Mouse (Mus musculus): ENCODE measurements around the gene Kif21a. TPM values are rescaled to one million over a fixed set of nuclear protein-coding genes. Genes with fewer than 3 reads are reported as not detected.

Kif21a gene
- not detected for polyA plus RNA-seq (2017; shearing (Covaris generic))

DNA sequence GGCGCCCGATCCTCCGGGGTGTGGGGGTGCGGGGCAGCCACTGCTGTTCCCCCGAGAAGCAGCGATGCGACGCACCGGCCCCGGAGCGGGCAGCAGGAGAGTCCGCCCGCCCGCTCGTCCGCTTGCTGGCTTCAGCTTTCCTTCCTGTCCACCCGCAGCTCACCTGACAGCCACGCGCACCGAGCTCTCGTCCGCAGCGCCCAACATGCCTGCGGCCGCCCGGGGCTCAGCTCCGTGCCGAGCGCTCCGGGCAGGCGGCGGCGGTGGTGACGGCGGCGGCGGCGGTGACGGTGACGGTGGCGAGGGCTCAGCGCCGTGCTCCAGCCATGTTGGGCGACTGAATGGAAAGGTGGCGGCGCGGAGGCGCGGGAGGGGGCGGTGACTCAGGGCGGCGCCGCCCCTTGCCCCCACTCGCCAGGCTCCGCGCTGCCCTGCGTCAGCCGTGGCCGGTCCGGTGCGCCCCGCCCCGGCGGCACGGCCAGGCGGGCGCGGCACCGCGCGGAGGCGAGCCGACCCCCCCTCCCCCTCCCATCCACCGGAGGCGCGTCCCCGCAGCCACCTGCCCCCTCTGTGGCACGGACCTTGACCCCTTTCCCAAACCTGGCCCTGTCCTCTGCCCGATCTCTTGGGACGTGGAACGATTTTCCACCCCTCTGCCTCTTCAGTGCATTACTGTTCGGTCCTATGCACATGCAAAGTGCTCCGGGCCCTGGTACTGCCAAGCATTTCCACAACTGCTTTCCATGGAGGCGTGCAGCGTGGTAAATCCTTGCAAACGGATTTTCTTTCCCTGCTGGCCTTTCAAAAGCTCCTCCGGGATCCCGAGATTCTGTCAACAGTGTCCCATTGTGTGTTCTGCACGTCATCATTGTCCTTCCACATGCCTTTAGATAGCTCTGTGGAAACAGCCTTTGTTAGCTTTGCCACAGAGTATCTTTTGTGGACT is at the start of gene Kif21a:
TSS of gene Kif21a (minus strand) at position 453 of the 946 bp plus-strand sequence.
- ATAC-seq, result no peak

DNA sequence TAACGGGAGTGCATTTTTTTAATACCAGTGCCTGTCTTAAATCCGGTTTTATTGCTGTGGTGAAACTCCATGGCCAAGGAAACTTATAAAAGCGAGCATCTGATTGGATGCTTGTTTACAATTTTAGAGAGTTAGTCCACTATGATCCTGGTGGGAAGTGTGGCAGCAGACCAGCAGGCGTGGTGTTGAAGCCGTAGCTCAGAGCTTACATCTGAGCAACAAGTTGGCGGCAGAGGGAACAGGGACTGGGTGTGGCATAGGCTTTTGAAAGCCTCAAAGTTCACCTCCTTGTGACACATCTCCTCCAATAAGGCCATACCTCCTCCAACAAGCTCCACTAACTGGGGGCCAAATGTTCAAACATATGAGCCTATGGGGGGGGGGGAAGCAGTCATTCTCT is 46.9 kb upstream of the Kif21a start:
- no peak for ATAC-seq

DNA sequence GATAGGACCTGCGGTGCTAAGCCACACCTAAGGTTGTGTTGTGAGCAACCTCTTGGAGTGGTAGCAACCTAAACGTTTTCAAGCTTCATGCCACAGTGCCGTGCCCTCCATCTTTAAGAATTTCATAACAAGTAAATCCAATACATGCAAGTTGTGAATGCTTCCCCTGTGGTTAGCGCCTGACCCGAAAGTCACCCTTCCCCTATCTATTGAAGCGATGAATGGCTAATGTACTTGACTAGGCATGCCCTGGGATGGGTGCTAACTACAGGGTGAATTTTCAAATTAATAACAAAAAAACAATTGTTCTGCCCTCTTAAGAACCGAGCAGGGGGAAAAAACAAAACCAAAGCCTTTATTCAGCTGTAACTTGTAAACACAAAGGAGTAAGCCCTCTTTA is 39.7 kb upstream of the Kif21a start:
- ATAC-seq, result no peak

DNA sequence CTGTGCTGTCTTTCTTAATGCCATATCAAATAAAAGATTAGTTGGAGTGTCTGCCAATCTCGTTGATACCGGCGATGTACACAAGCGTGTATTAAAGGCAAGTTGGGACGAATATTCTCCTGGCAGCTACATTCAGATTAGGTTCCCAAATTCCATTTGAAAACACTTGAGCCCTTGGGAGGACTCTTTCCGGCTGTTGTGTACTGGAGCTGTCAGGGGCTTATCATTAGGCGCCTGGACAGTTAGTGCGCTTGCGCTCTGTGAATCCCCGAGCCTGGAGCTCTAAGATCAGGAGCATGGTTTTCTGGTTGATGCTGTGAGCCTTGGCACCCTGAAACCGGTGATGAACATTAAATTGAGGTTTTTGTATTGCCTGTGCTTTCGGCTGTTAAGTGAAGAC is 38.3 kb upstream of the Kif21a start:
- no peak for ATAC-seq

DNA sequence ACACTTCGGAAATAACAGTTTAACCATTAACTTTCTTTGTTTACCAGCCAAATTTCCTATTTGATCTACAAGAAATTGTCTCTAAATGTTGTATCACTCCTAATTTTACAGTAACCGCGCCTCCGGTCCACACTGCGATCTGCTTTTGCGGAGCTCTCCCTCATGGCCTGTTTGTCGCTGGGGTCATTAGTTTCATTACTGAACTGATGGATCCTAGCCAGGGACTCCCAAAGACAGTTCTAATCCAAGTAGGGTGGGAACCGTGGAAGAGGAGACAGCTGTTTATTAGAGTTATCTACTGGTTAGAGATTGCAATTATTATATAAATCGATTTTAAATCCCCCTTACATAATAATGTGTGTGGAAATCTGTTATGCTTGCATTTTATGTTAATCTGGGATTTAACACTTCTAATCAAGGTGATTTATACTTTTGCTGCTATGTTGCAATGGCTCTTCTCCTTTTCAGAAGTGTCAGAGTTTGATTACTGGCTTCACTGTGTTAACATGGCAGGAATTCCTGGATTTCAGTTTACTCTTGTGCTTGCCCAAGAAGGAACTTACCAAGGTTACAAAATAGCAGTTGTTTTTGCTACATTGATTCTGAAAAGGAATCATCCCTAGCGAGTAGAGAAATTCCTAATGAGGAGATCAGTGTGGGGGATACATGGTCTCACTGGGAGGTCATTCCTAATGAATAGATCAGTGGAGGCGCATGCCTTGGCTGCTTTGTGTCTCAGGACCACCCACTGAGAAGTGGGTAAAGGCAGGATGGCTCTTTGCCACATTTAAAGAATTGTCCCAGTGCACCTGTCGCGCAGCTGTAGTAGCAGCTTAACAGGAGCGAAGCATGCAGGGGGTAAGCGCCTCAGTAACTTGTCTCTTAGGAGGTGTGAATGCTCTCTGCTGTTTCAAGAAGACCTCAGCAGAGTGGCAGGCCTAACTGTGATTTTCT is 28.0 kb upstream of the Kif21a start:
- ATAC-seq, result no peak

DNA sequence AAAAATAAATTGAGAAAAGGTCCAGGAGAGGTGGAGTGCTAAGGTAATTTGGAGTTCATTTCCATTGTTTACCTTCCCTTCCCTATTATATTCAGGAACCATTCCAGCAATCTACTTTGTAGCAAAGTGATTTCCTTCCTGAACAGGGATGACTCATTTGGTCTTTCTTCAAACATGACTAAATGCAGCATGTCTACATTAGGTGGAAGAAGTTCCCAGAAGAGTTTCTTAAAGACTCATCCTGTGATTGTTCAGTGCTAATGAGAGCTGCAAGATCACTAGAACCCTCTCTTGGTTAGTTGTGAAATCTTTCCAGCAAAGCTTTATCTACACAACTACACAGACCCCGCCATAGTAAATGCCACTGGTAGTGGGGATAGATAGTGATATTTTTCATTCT is 22.7 kb upstream of the Kif21a start:
- no peak for ATAC-seq

DNA sequence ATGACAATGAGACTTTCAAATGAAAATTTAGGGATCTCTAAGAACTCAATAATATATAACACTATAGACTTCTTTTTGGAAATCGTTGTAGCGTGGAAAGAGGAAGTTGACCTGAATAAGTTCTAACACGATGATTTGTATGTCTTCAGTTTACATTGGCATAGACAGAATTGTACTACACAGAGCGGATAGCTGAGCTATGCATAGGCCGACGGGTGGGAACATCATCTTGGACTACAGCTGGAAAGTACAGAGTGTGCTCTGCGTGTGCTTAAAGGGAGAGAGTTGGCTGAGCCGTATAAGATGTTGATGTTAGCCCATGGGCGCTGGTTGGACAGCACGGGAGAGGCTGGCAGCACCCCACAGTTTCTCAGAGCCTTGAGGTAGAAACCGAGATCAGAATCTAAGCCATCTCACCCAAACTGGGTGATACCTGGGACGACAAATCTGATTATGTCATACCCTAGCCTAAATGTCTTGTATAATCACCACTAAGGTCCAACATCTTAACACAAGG is 14.6 kb upstream of the Kif21a start:
- ATAC-seq, result no peak

DNA sequence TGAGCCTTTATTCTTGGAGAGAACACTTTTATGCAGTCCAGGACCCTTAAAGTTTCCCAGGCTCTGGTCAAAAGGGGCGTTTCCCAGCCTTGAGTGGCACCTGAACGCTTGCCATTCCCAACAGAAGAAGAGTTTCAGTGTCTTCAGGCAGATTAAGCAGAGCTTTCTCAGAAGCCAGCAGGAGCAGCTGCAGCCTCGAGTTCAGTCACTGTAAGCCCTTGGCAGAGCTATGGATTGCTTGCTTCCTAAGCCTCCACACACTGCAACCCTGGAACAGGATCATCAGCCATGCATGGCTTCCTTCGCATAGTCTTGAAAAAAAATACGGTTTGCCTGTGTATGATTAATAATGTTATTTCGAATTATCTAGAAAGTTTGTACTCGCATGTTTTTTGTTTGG is 14.1 kb upstream of the Kif21a start:
- ATAC-seq, result no peak

DNA sequence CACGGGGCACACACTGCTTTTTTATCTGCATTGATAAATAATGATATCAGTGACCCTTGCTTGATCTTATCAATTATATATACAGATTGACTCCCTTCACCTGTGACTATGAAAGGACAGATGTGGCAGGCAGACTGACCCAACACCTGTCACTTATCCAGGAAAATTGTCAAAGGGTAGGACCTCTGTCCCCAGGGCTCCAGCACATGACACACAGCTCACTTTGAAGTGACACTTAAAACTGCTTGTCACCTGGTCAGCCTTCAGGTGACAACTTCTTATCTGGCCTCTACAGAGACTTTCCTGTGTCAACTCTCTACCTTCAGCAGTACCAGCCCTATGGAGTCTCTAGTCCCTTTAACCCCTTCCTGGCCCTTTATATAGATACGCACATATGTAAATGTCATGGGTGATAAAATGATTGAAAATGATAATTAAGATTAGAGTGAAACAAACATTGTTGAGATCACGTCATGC is 7.2 kb upstream of the Kif21a start:
- ATAC-seq, result no peak

DNA sequence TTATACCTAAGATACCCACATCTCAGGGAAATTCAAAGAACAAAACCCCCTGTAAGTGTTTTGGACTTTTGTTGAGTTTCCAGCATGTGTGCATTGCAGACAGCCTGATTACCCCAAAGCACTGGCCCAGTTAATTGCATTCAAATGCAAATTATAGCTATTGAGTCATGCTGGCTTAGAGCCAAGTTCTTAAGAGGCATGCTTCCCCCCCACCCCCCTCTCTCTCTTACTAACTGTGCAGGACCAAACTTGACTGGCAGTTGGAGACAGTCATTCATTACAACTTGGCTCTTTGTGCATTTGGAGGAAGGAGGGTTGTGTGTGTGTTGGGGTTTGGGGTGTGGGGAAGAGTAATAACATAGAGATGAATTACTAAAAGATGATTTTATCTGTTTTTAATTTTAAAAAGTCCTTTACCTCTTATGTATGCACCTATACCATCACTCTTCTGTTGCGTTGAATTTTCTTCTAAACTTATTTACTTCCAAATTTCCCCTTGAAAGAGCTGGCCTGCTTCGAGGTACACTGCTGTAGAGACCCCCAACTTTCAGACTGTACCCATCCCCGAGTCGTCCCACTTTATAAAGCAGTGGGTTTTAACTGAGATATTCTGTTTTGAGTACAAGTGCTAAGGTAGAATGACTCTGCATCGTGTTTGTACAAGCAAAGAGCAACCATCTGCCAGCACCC is 6.6 kb upstream of the Kif21a start:
- no peak for ATAC-seq

DNA sequence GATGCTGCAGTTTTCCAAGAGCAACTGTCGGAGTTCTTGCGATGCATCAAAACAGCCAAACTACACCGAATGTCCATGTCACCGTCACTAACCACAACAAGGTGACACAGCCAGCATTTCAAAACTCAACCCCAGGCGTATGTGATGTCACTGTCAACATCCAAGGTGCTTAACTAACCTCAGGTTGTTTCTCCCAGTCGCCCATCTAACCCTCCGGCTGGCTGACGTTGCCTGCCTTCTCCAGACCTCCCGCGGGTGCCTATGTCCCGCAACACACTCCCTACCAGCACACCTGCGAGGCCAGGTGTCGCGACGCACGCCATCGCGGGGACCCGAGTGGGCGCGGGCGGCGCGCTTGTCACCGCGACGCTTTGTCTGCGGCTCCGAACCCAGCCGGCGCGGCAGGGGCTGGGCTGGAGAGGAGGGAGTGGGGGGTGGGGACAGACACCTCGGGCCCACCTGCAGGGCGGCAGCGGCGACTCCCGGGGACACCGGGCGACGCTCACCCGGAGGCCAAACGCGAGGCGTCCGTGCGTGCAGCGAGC is 725 bp downstream of the Kif21a start:
- no peak for ATAC-seq

DNA sequence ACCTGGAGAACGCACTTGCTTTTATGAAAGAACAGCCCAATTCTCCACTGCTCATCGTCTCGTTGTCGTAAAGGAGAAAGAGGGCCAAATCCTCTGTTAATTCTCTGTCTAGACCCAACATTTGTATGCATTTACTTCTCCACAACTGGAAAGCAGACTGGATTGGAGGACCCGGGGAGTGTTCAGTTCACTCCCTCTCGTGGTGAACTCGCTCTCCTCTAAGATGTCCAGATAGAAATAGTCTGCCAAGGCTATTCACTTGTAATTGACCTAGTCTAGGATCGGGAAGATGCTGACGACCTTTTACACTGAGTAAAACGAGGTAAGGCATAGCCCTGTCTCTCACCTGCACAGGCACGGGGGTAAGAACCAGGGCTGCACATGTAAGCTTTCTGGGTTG is 2.1 kb downstream of the Kif21a start:
- no peak for ATAC-seq

DNA sequence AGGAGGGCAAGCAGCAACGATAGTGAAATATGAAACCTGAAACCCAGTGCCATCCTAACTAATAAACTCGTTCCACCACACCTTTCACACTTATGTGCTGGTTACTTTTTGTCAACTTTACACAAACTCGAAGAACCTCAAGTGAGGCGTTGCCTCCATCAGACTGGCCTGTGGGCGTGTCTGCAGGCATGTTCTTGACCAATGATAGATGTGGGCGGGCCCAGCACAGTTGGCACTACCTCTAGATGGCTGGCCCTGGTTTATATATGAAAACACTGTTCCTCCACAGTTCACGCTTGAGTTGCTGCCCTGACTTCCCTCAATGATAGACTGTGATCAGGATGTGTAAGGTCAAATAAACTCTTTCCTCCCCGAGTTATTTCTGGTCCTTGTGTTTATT is 3.2 kb downstream of the Kif21a start:
- no peak for ATAC-seq

DNA sequence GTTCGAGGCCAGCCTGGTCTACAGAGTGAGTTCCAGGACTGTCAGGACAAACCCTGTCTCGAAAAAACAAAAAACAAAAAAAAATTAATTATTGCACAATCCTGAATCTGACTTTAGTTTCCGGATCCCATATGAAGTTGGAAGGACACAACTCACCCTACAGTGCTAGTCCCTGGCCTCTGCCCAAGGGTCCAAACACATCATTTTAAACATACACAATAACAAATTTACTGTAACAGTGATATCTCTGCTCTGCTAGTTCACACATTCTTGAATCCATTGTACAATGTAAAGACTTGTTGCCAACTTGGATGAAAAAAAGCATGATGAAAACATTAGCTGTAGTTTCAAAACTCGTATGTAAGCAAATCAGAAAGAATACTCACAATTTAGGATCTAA is 6.5 kb downstream of the Kif21a start:
- ATAC-seq, result no peak

DNA sequence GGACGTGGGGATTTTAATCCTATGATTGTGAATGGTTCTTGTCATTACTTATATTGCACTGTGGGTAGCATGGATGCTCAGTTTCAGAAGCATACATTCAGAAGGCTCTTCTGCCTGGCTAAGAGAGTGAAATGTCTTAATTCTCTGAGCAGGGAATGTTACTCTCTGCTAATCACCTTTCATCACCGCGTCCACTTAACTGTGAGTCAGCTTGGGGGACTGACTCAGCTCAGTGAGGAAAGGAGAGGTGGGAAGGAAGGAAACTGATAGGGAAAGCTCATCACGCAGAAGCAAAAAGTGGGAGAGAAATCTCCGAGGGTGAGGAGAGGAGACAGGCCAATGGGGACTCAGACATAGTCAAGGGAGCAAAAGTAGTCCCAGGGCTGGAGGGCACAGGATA is 10.9 kb downstream of the Kif21a start:
- no peak for ATAC-seq

DNA sequence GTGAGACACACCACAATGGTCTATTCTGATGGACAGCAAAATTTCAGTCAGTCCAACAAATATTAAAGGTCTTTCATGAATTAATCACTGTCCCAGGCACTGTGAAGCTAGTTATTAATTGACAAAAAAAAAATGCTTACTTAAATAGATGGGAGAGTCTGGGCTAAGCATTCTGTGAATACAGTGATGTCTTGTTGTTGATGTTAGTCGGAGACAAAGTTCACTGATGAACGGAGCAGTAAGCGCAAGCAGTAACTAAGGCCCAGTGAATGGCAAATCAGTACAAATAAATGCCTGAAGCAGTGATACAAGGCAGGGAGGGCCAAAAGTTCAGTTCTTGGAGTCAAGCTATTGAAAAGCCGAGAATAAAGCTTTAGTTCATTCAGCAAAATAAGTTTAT is 15.7 kb downstream of the Kif21a start:
- no peak for ATAC-seq

DNA sequence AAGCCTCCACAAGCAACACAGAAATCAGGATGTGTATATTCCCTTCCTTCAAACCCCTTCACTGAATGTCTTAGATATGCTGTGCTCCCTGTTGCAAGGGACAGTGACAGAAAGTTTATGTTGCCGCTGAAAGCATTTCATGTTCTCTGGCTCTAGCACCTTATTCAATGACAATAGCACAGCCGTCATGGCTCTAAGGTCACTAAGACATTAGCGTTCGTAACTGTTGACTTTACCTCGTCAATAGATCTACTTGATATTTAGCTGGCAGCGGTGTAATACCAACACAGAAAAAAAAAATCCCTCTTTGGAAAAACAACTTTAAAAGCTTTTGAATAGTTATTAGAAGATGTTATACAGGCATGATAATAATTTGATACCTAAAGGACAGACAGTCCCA is 16.2 kb downstream of the Kif21a start:
- no peak for ATAC-seq

DNA sequence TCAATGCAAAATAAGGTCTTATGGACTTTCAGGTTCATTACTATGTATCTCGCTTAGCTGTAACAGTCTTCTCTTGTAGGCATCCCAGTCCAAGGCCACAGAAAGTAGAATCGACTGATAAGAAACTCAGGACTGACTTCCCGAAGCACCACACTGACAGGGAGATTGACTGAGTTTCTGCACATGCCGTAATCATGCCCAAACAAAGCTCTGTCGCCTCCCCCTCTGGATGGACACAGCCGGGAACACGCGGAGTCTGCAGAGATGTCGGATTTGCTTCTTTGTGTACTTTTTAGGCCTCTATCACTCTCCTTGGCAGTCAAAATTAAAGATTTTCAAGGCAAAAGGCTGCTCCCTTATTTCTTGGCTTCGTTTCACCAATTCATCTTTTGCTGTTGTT is 20.8 kb downstream of the Kif21a start:
- no peak for ATAC-seq

DNA sequence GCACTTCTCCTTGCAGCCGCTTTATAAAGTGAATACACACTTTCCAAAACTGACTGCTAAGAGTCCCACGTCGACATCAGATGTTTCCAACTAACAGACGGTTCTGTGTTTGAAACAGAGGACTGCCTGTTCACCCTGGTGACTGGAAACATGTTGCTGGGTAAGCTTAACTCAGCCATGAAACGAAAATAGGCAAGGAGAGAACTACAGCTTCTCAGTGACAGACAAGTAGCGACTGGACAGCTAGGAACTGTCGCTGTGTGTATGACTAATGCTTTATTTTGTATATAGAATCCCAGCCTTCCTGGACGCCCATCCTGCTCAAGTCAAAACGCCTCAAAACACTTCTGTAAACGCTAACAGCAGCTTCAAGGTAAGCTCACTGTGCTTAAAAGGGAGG is 21.3 kb downstream of the Kif21a start:
- ATAC-seq, result no peak

DNA sequence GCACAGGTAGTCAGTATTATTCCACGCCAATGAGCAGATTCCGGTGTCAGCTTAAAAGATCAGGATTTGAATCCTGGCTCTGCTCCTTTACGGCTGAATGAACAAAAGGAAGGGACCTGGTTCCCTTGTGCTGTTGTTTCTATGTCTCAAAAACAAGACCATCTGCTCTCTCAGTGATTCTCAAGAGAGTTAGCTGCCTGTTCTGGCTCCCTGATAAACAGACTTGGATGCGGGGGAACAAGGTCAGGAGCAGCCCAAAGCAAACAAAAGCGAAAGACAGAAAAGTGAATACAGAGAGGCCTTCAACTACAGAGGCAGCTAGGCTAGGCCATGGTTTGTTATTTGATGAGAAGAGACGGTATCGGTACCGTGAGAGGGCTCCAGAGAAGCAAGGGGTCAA is 27.5 kb downstream of the Kif21a start:
- ATAC-seq, result no peak

DNA sequence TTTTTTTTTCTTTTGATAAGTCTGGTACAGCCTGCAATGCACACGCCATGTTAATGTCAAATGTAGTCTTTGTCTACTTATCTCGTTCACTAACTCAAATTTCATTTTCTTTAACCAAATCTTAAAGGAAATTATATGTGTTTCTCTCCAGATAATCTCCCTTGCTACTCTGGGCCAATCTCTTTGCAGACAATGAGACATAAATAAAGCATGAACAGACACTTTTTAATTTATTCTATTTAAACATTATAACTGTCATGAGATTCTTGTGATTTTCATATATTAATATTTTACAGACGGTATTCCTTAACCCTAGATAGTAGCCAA is 30.9 kb downstream of the Kif21a start:
- ATAC-seq, result no peak

DNA sequence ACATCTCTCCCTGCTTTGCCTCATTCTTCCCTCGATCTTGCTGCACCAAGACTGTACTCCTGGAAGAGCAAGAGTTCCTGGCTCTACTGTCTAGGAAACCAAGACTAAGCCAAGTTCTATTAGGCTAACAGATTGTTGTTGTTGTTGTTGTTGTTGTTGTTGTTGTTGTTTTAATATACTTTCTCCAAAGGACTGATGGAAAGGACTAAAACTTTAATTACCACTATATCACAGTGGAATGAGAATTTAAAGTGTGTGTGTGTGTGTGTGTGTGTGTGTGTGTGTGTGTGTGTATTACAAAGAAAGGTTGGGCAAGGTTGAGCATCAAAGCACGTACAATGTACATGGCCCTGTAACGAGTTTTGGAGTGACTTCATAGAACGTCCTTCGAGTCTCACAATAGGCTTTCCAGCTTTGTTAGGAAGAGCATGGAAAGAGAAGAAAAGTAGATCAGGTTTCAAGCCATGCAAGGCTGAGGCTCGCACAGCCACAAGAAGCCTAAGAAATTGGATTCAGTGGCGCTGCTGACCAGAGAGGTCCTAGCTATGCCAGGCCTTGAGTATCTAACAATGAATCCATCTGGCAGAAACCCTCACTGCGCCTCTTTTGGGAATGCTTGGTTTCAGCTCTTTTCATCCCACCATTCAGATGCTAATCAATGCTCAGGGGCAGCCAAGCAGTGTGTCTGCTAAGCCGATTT is 31.4 kb downstream of the Kif21a start:
- ATAC-seq, result no peak

All from activated CD4-positive, CD25-positive, alpha-beta regulatory T cell, adult 4 months (primary cell).